Mouse (Mus musculus): ENCODE data around the gene Olfr686.

Olfr686 gene

GRCm38 (mm10) chr7:105207385-105207784, at the start of gene Olfr686:
Gene Olfr686 (minus strand): TSS chr7:105207485.
- no peak for DNase-seq

- DNase-seq: no peak
These were observed 49.4 kb upstream of the Olfr686 start for GRCm38 (mm10) chr7:105256656-105257055.

GRCm38 (mm10) chr7:105248197-105248596, 40.9 kb upstream of the Olfr686 start:
- DNase-seq: no peak

GRCm38 (mm10) chr7:105247671-105248070, 40.4 kb upstream of the Olfr686 start:
- no peak for DNase-seq

GRCm38 (mm10) chr7:105229386-105229785, 22.1 kb upstream of the Olfr686 start:
- no peak for DNase-seq

GRCm38 (mm10) chr7:105228138-105228537, 20.9 kb upstream of the Olfr686 start:
- no peak for DNase-seq

- no peak for DNase-seq
These were observed 19.4 kb upstream of the Olfr686 start for GRCm38 (mm10) chr7:105226703-105227102.

- no peak for DNase-seq
These were observed 18.8 kb upstream of the Olfr686 start for GRCm38 (mm10) chr7:105226072-105226471.

GRCm38 (mm10) chr7:105218281-105218680, 11.0 kb upstream of the Olfr686 start:
- no peak for DNase-seq

GRCm38 (mm10) chr7:105214761-105215160, 7.5 kb upstream of the Olfr686 start:
- no peak for DNase-seq

GRCm38 (mm10) chr7:105185912-105186311, 21.4 kb downstream of the Olfr686 start, which contains the start of gene Olfr685:
Gene Olfr685 (minus strand): TSS chr7:105186012.
- no peak for DNase-seq

GRCm38 (mm10) chr7:105170773-105171172, 36.5 kb downstream of the Olfr686 start:
- DNase-seq: peak; percentile 18

GRCm38 (mm10) chr7:105163553-105163952, 43.7 kb downstream of the Olfr686 start, which contains the start of gene Olfr684:
Gene Olfr684 (minus strand): TSS chr7:105163653.
- no peak for DNase-seq
